Mouse (Mus musculus): Measurements from ENCODE around the gene Cda. TPM values are rescaled to one million over a fixed set of nuclear protein-coding genes. Genes with fewer than 3 reads are reported as not detected.
A peak's percentile ranks its signal among the peaks of the same experiment; 100 is the strongest.

Cda gene
- total and polyA plus RNA-seq, 2 experiments from 2014 or later, result 2.7 to 7.6 TPM

- 79% methylated on average over 7 of the region's 7 CpGs for WGBS
- H3K27ac ChIP-seq (ENCODE audit: low read depth), result no peak overlapping the region
Measured at GRCm38 (mm10) chr4:138342048-138342447, 25.7 kb downstream of the Cda start.

GRCm38 (mm10) chr4:138341393-138341792 is 26.4 kb downstream of the Cda start:
- WGBS, result 54% methylated on average over 8 of the region's 8 CpGs
- 0 out of 2 replicates have a peak overlapping the region, but pooled peaks have one; percentile 15 for H3K9ac ChIP-seq (replicated peaks; ENCODE audit: low read depth, low read length)
- ATAC-seq (ENCODE audit: insufficient read depth, low read depth), result no peak
- H3K27ac ChIP-seq (ENCODE audit: low read depth), result no peak overlapping the region
- peaks cover 16% of the 10 kb centered on the region for H3K4me1 ChIP-seq (ENCODE audit: control insufficient read depth, insufficient read depth)
- no peak overlapping the region for H3K4me3 ChIP-seq (ENCODE audit: low read depth, low read length)
- H3K4me2 ChIP-seq (ENCODE audit: low read depth, low read length), result no peak overlapping the region
- TF ChIP-seq EP300 (IDR thresholded peaks at IDR 0.05; ENCODE audit: low read depth), result no peak
- DNase-seq (ENCODE audit: low spot score), result no peak
- no peaks in the 10 kb centered on the region for H3K27me3 ChIP-seq (ENCODE audit: control insufficient read depth, insufficient read depth, low read length)
- no peaks in the 10 kb centered on the region for H3K36me3 ChIP-seq (replicated peaks; ENCODE audit: control insufficient read depth, insufficient read depth, low read length)
- no peaks in the 10 kb centered on the region for H3K9me3 ChIP-seq (replicated peaks; ENCODE audit: control insufficient read depth, low read length)

More at GRCm38 (mm10) chr4:138342048-138342447, 25.7 kb downstream of the Cda start:
- no peak for TF ChIP-seq CTCF (IDR thresholded peaks at IDR 0.05; ENCODE audit: low read depth)
- TF ChIP-seq EP300 (IDR thresholded peaks at IDR 0.05; ENCODE audit: low read depth), result no peak
- ATAC-seq (ENCODE audit: insufficient read depth, low read depth) (no peak), DNase-seq (ENCODE audit: low spot score) (no peak)
- Histone ChIP-seq H3K27me3 (ENCODE audit: control insufficient read depth, insufficient read depth, low read length) (no peaks in the 10 kb centered on the region), H3K4me2 (ENCODE audit: low read depth, low read length) (no peak overlapping the region), H3K4me1 (ENCODE audit: control insufficient read depth, insufficient read depth) (peaks cover 16% of the 10 kb centered on the region), H3K9ac (replicated peaks; ENCODE audit: low read depth, low read length) (no peak overlapping the region), H3K4me3 (ENCODE audit: low read depth, low read length) (no peak overlapping the region), H3K36me3 (replicated peaks; ENCODE audit: control insufficient read depth, insufficient read depth, low read length) (no peaks in the 10 kb centered on the region), H3K9me3 (replicated peaks; ENCODE audit: control insufficient read depth, low read length) (no peaks in the 10 kb centered on the region)

- H3K4me3 ChIP-seq (ENCODE audit: low read depth, low read length), result no peak overlapping the region
- H3K27ac ChIP-seq (ENCODE audit: low read depth), result no peak overlapping the region
- peaks cover 16% of the 10 kb centered on the region for H3K4me1 ChIP-seq (ENCODE audit: control insufficient read depth, insufficient read depth)
- H3K9ac ChIP-seq (replicated peaks; ENCODE audit: low read depth, low read length), result no peak overlapping the region
- H3K27me3 ChIP-seq (ENCODE audit: control insufficient read depth, insufficient read depth, low read length), result no peaks in the 10 kb centered on the region
- TF ChIP-seq EP300 (IDR thresholded peaks at IDR 0.05; ENCODE audit: low read depth), result no peak
- peak; percentile 54 for TF ChIP-seq CTCF (IDR thresholded peaks at IDR 0.05; ENCODE audit: low read depth)
- no peak overlapping the region for H3K4me2 ChIP-seq (ENCODE audit: low read depth, low read length)
- no peaks in the 10 kb centered on the region for H3K36me3 ChIP-seq (replicated peaks; ENCODE audit: control insufficient read depth, insufficient read depth, low read length)
- ATAC-seq (ENCODE audit: insufficient read depth, low read depth) (no peak), DNase-seq (ENCODE audit: low spot score) (no peak)
- WGBS, result 38% methylated on average over 4 of the region's 4 CpGs
- H3K9me3 ChIP-seq (replicated peaks; ENCODE audit: control insufficient read depth, low read length), result no peaks in the 10 kb centered on the region
Measured at GRCm38 (mm10) chr4:138339963-138340362, 27.8 kb downstream of the Cda start.

GRCm38 (mm10) chr4:138337341-138337740 is 30.5 kb downstream of the Cda start:
- H3K4me2 ChIP-seq (ENCODE audit: low read depth, low read length), result no peak overlapping the region
- ATAC-seq (ENCODE audit: insufficient read depth, low read depth), result no peak
- no peaks in the 10 kb centered on the region for H3K36me3 ChIP-seq (replicated peaks; ENCODE audit: control insufficient read depth, insufficient read depth, low read length)
- no peak overlapping the region for H3K27ac ChIP-seq (ENCODE audit: low read depth)
- TF ChIP-seq CTCF (IDR thresholded peaks at IDR 0.05; ENCODE audit: low read depth), result no peak
- no peaks in the 10 kb centered on the region for H3K9me3 ChIP-seq (replicated peaks; ENCODE audit: control insufficient read depth, low read length)
- 64% methylated on average over 9 of the region's 9 CpGs for WGBS
- H3K4me3 ChIP-seq (ENCODE audit: low read depth, low read length), result no peak overlapping the region
- DNase-seq (ENCODE audit: low spot score), result no peak
- no peak overlapping the region for H3K9ac ChIP-seq (replicated peaks; ENCODE audit: low read depth, low read length)
- no peaks in the 10 kb centered on the region for H3K27me3 ChIP-seq (ENCODE audit: control insufficient read depth, insufficient read depth, low read length)
- H3K4me1 ChIP-seq (ENCODE audit: control insufficient read depth, insufficient read depth), result no peaks in the 10 kb centered on the region; the same call in 1 of the 2 replicates

- Histone ChIP-seq H3K4me3 (ENCODE audit: low read depth, low read length) (no peak overlapping the region), H3K4me1 (ENCODE audit: control insufficient read depth, insufficient read depth) (no peaks in the 10 kb centered on the region; the same call in 1 of the 2 replicates), H3K36me3 (replicated peaks; ENCODE audit: control insufficient read depth, insufficient read depth, low read length) (no peaks in the 10 kb centered on the region), H3K9me3 (replicated peaks; ENCODE audit: control insufficient read depth, low read length) (no peaks in the 10 kb centered on the region), H3K27me3 (ENCODE audit: control insufficient read depth, insufficient read depth, low read length) (no peaks in the 10 kb centered on the region), H3K4me2 (ENCODE audit: low read depth, low read length) (no peak overlapping the region), H3K9ac (replicated peaks; ENCODE audit: low read depth, low read length) (no peak overlapping the region), H3K27ac (ENCODE audit: low read depth) (no peak overlapping the region)
- no peak for DNase-seq (ENCODE audit: low spot score)
- 63% methylated on average over 5 of the region's 5 CpGs for WGBS
- ATAC-seq (ENCODE audit: insufficient read depth, low read depth), result no peak
- TF ChIP-seq CTCF (IDR thresholded peaks at IDR 0.05; ENCODE audit: low read depth) (no peak), EP300 (IDR thresholded peaks at IDR 0.05; ENCODE audit: low read depth) (no peak)
Measured at GRCm38 (mm10) chr4:138336876-138337275, 30.9 kb downstream of the Cda start.

GRCm38 (mm10) chr4:138335648-138336047 is 32.1 kb downstream of the Cda start:
- ATAC-seq (ENCODE audit: insufficient read depth, low read depth), result no peak
- Histone ChIP-seq H3K36me3 (replicated peaks; ENCODE audit: control insufficient read depth, insufficient read depth, low read length) (no peaks in the 10 kb centered on the region), H3K27ac (ENCODE audit: low read depth) (no peak overlapping the region), H3K9me3 (replicated peaks; ENCODE audit: control insufficient read depth, low read length) (no peaks in the 10 kb centered on the region), H3K9ac (replicated peaks; ENCODE audit: low read depth, low read length) (no peak overlapping the region), H3K4me1 (ENCODE audit: control insufficient read depth, insufficient read depth) (no peaks in the 10 kb centered on the region), H3K4me3 (ENCODE audit: low read depth, low read length) (no peak overlapping the region), H3K4me2 (ENCODE audit: low read depth, low read length) (no peak overlapping the region), H3K27me3 (ENCODE audit: control insufficient read depth, insufficient read depth, low read length) (0 out of 2 replicates have a peak, but pooled peaks cover 6% of the 10 kb centered on the region)
- DNase-seq (ENCODE audit: low spot score), result no peak
- WGBS, result 80% methylated on average over 6 of the region's 6 CpGs
- TF ChIP-seq CTCF (IDR thresholded peaks at IDR 0.05; ENCODE audit: low read depth) (no peak), EP300 (IDR thresholded peaks at IDR 0.05; ENCODE audit: low read depth) (no peak)
